ENCODE assay signal across 19 mouse cellular contexts in the genomic region with DNA sequence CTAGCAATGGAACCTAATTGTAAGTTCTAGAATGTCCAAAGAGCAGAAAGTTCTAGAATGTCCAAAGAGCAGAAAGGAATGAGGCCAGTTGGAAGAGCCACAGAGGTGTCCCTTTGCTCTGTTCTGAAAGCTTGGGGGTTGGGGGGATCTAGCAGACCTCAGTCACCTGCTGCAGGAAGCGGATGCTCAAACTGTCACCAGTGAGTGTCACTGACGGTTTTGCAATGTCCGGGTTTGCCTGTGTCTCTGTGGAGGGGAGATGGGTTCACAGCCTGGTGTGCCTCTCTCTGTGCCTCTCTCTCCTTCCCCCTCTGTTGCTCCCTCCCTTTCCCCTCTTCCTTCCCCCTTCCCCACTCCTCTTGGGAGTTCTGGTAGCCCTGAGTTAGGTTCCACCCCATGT. TPM values are rescaled to one million over a fixed set of nuclear protein-coding genes. Genes with fewer than 3 reads are reported as not detected.
DNase-seq lines count a peak whose midpoint lies in the region; ATAC-seq lines count a peak whose summit lies in the region.
"Had no signal": no experiment of that assay in that cellular context is flagged by ENCODE, and none has a peak within 500 bp of the region (broad histone marks: within the 10 kb centered on the region; RNA-seq: fewer than 3 reads in every experiment).

No protein-coding gene starts in this region.

- ATAC-seq in heart, embryonic 12.5 days (ENCODE audit: insufficient number of reproducible peaks, low FRiP score) = no peak
- peak; percentile 59 for ATAC-seq in granulocyte monocyte progenitor cell, adult 5-6 weeks (replicated peaks; ENCODE audit: poor library complexity, severe bottlenecking)
- ATAC-seq: midbrain, embryonic 15.5 days had no signal

- no peaks in the 10 kb centered on the region for H3K27me3 ChIP-seq in heart, embryonic 12.5 days (replicated peaks)
- H3K27me3 ChIP-seq: liver, embryonic 12.5 days; lung, embryonic 15.5 days; midbrain, embryonic 15.5 days had no signal

- no peak for DNase-seq in heart, adult 8-10 months (ENCODE audit: low spot score)
- peak; percentile 70 for DNase-seq in CD4-positive helper T cell, adult 2 months (ENCODE audit: low read depth, low spot score)
- DNase-seq in thymus, postnatal 14 days = peak; percentile 81
- no peak for DNase-seq in kidney, adult 11 months
- DNase-seq in MN1 (ENCODE audit: low spot score) = no peak
- no peak for DNase-seq in gastrocnemius, adult 18-20 months (ENCODE audit: low spot score)
- DNase-seq: cerebellum, postnatal 10 days; gastrocnemius, postnatal 10 days; heart, postnatal 4 days; kidney, postnatal 10 days had no signal

- H3K4me3 ChIP-seq in heart, embryonic 12.5 days = no peak overlapping the region
- H3K4me3 ChIP-seq: layer of hippocampus, adult 2 months; limb, embryonic 10.5 days; lung, embryonic 15.5 days; midbrain, embryonic 15.5 days had no signal

- 78% methylated on average over 3 of the region's 3 CpGs for WGBS in heart, embryonic 12.5 days

- peaks cover 44% of the 10 kb centered on the region for H3K4me1 ChIP-seq in heart, embryonic 12.5 days (replicated peaks)
- H3K4me1 ChIP-seq: midbrain, embryonic 15.5 days had no signal

- H3K4me2 ChIP-seq in heart, embryonic 12.5 days = no peak overlapping the region
- H3K4me2 ChIP-seq: midbrain, embryonic 15.5 days had no signal

- H3K36me3 ChIP-seq in heart, embryonic 12.5 days = no peaks in the 10 kb centered on the region
- H3K36me3 ChIP-seq: limb, embryonic 10.5 days; liver, embryonic 12.5 days; lung, embryonic 15.5 days; midbrain, embryonic 15.5 days had no signal

- no peak overlapping the region for H3K9ac ChIP-seq in heart, embryonic 12.5 days
- H3K9ac ChIP-seq: liver, embryonic 12.5 days; lung, embryonic 15.5 days; midbrain, embryonic 15.5 days had no signal

- H3K9me3 ChIP-seq in heart, embryonic 12.5 days (replicated peaks) = no peaks in the 10 kb centered on the region
- H3K9me3 ChIP-seq: limb, embryonic 10.5 days; liver, embryonic 12.5 days; lung, embryonic 15.5 days; midbrain, embryonic 15.5 days had no signal

- H3K27ac ChIP-seq in heart, embryonic 12.5 days (ENCODE audit: poor library complexity, severe bottlenecking) = 0 out of 2 replicates have a peak overlapping the region, but pooled peaks have one; percentile 63
- H3K27ac ChIP-seq: layer of hippocampus, adult 2 months; midbrain, embryonic 15.5 days had no signal

RNA-seq across cellular contexts. Expression of a gene that starts 36.6 kb away (rescaled TPM):
- 0.70 and 0.86 TPM in 2 replicates for polyA plus RNA-seq in heart, embryonic 12.5 days (2016; fragmentation: Nextera tagmentation; extraction: Ambion mirVana)
- total RNA-seq in heart, adult 8-10 months (2022) = under 1 TPM in 3 of 4 experiments, not detected in 1; 0.11 to 0.47 (median 0.16) TPM
- total RNA-seq in granulocyte monocyte progenitor cell, adult 5-6 weeks (2014; fragmentation: Nextera tagmentation) = not detected in 2 replicates
- total RNA-seq in granulocyte monocyte progenitor cell, adult 5-6 weeks (2017) = not detected in 2 replicates
- under 1 TPM; 0.07 to 0.19 TPM for total RNA-seq in gastrocnemius, adult 18-20 months (2021)
- total RNA-seq: gastrocnemius, postnatal 10 days; layer of hippocampus, adult 2 months; left cerebral cortex, adult 18-20 months had no signal
- polyA plus RNA-seq: forebrain, embryonic 11.5 days had no signal

Comparison
In these comparisons a context has a peak if more than half of its experiments do, and no peak if none do; other contexts are left out.
1. DNase-seq: peak in CD4-positive helper T cell, adult 2 months (single experiment) and thymus, postnatal 14 days (single experiment); none in heart, adult 8-10 months (single experiment), kidney, adult 11 months (single experiment), MN1 (single experiment) and gastrocnemius, adult 18-20 months (single experiment).